In genomic region chr14:82313491-82313890, GRCm38 (mm10) we compare ENCODE assay signal across 16 mouse cellular contexts.
A peak's percentile ranks its signal among the peaks of the same experiment; 100 is the strongest.
DNase-seq lines count a peak whose midpoint lies in the region; ATAC-seq and TF ChIP-seq lines count a peak whose summit lies in the region.
"Had no signal": no experiment of that assay in that cellular context is flagged by ENCODE, and none has a peak within 500 bp of the region (broad histone marks: within the 10 kb centered on the region; RNA-seq: fewer than 3 reads in every experiment).

No protein-coding gene starts in this region.

- no peak for DNase-seq in cerebellum, adult 11 months
- DNase-seq in heart, postnatal 10 days, result peak; percentile 13 to 17
- no peak for DNase-seq in heart, adult 2 months
- no peak for DNase-seq in lung, postnatal 14 days
- DNase-seq in lung, postnatal 25 days (ENCODE audit: low spot score), result peak; percentile 39
- DNase-seq in right cerebral cortex, postnatal 10 days (ENCODE audit: low spot score in 2 of 2), result no peak
- DNase-seq: adrenal gland, postnatal 10 days; right cerebral cortex, postnatal 14 days; thymus, postnatal 4 days had no signal

- no peak for TF ChIP-seq CTCF in heart, adult 2 months (IDR thresholded peaks at IDR 0.05)

- no peak overlapping the region for H3K4me3 ChIP-seq in heart, adult 2 months
- no peak overlapping the region for H3K4me3 ChIP-seq in lung, embryonic 15.5 days
- H3K4me3 ChIP-seq: embryonic facial prominence, embryonic 15.5 days; midbrain, embryonic 15.5 days had no signal

- peak; percentile 56; the same call in 1 of the 2 replicates for ATAC-seq in cerebellum, adult (ENCODE audit: insufficient number of reproducible peaks, low FRiP score, low TSS enrichment)
- peak; percentile 92 for ATAC-seq in lung, embryonic 15.5 days (ENCODE audit: borderline replicate concordance, extremely low read depth, low FRiP score, low TSS enrichment)
- ATAC-seq: inflammation-experienced regulatory T-cells, adult 6 months; midbrain, embryonic 15.5 days had no signal

- H3K36me3 ChIP-seq in heart, adult 2 months (ENCODE audit: control insufficient read depth, insufficient read depth, low read length), result no peaks in the 10 kb centered on the region
- H3K36me3 ChIP-seq in lung, embryonic 15.5 days, result no peaks in the 10 kb centered on the region
- H3K36me3 ChIP-seq: embryonic facial prominence, embryonic 15.5 days; midbrain, embryonic 15.5 days had no signal

- H3K9ac ChIP-seq in heart, adult 2 months (ENCODE audit: low read depth, low read length), result no peak overlapping the region
- no peak overlapping the region for H3K9ac ChIP-seq in lung, embryonic 15.5 days
- H3K9ac ChIP-seq: embryonic facial prominence, embryonic 15.5 days; midbrain, embryonic 15.5 days had no signal

- WGBS in heart, adult 2 months, result 37% methylated on average over 2 of the region's 2 CpGs
- 35% methylated on average over 2 of the region's 2 CpGs for WGBS in lung, embryonic 15.5 days

- H3K79me2 ChIP-seq in heart, adult 2 months (replicated peaks; ENCODE audit: control insufficient read depth, insufficient read depth, low read length), result no peaks in the 10 kb centered on the region

- no peak for TF ChIP-seq POLR2A in heart, adult 2 months (IDR thresholded peaks at IDR 0.05; ENCODE audit: insufficient read depth, low read depth, low read length)

- no peak overlapping the region for H3K4me2 ChIP-seq in lung, embryonic 15.5 days
- H3K4me2 ChIP-seq: embryonic facial prominence, embryonic 15.5 days; liver, embryonic 11.5 days; midbrain, embryonic 15.5 days had no signal

- H3K9me3 ChIP-seq in lung, embryonic 15.5 days, result no peaks in the 10 kb centered on the region
- H3K9me3 ChIP-seq: embryonic facial prominence, embryonic 15.5 days; midbrain, embryonic 15.5 days had no signal

- no peak overlapping the region for H3K27ac ChIP-seq in heart, adult 2 months
- H3K27ac ChIP-seq in lung, embryonic 15.5 days, result no peak overlapping the region
- H3K27ac ChIP-seq: embryonic facial prominence, embryonic 15.5 days; midbrain, embryonic 15.5 days; stomach, postnatal 0 days had no signal

- intact Hi-C loops in heart, postnatal 10 days (cut with DNase I), result no loop called here
- intact Hi-C loops in heart, adult 2 months (cut with DNase I), result no loop called here

- H3K27me3 ChIP-seq in heart, adult 2 months (ENCODE audit: control insufficient read depth, insufficient read depth, low read length), result no peaks in the 10 kb centered on the region
- no peaks in the 10 kb centered on the region for H3K27me3 ChIP-seq in lung, embryonic 15.5 days
- H3K27me3 ChIP-seq: embryonic facial prominence, embryonic 15.5 days; midbrain, embryonic 15.5 days had no signal

- TF ChIP-seq EP300 in heart, adult 2 months (IDR thresholded peaks at IDR 0.05; ENCODE audit: insufficient read depth, low read depth, low read length), result no peak

- H3K4me1 ChIP-seq in heart, adult 2 months (ENCODE audit: control insufficient read depth, insufficient read depth, low read length), result no peaks in the 10 kb centered on the region
- 0 out of 2 replicates have a peak, but pooled peaks cover 2% of the 10 kb centered on the region for H3K4me1 ChIP-seq in lung, embryonic 15.5 days
- H3K4me1 ChIP-seq: embryonic facial prominence, embryonic 15.5 days; midbrain, embryonic 15.5 days had no signal

Comparison
In these comparisons a context has a peak if more than half of its experiments do, and no peak if none do; other contexts are left out.
1. DNase-seq: peak in heart, postnatal 10 days (2 of 2) and lung, postnatal 25 days (single experiment); none in cerebellum, adult 11 months (single experiment), heart, adult 2 months (0 of 2), lung, postnatal 14 days (single experiment) and right cerebral cortex, postnatal 10 days (0 of 2).